Comparison of ENCODE assay signal across 11 mouse cellular contexts in genomic region chr10:103323386-103323785, GRCm38 (mm10).
"Had no signal": no experiment of that assay in that cellular context is flagged by ENCODE, and none has a peak within 500 bp of the region (broad histone marks: within the 10 kb centered on the region; RNA-seq: fewer than 3 reads in every experiment).

No protein-coding gene starts in this region.

- DNase-seq: gastrocnemius, postnatal 14 days; heart, adult 18-20 months; heart, postnatal 10 days; heart, postnatal 4 days; kidney, adult 2 months; kidney, adult 9 months; kidney, postnatal 14 days; kidney, postnatal 36 days; layer of hippocampus, adult 9-11 months; liver; liver, embryonic 13.5 days had no signal
